ENCODE assay signal across 26 mouse cellular contexts in genomic region chr6:137923364-137923763, GRCm38 (mm10).
A peak's percentile ranks its signal among the peaks of the same experiment; 100 is the strongest.
DNase-seq lines count a peak whose midpoint lies in the region; ATAC-seq lines count a peak whose summit lies in the region.
"Had no signal": no experiment of that assay in that cellular context is flagged by ENCODE, and none has a peak within 500 bp of the region (broad histone marks: within the 10 kb centered on the region; RNA-seq: fewer than 3 reads in every experiment).

No protein-coding gene starts in this region.

- H3K4me2 ChIP-seq in forebrain, embryonic 11.5 days (ENCODE audit: low read depth, low read length, severe bottlenecking) = no peak overlapping the region
- no peak overlapping the region for H3K4me2 ChIP-seq in forebrain, embryonic 15.5 days (replicated peaks)
- H3K4me2 ChIP-seq in forebrain, embryonic 14.5 days (ENCODE audit: low read length) = no peak overlapping the region
- no peak overlapping the region for H3K4me2 ChIP-seq in forebrain, embryonic 16.5 days (ENCODE audit: low read length)
- no peak overlapping the region for H3K4me2 ChIP-seq in midbrain, embryonic 11.5 days
- H3K4me2 ChIP-seq: embryonic facial prominence, embryonic 13.5 days; embryonic facial prominence, embryonic 15.5 days; forebrain, embryonic 13.5 days had no signal

- ATAC-seq in forebrain, embryonic 11.5 days (replicated peaks; ENCODE audit: low FRiP score) = peak; percentile 53; the same call in 1 of the 2 replicates
- ATAC-seq in forebrain, embryonic 15.5 days (replicated peaks) = no peak
- ATAC-seq in forebrain, embryonic 14.5 days = 0 out of 2 replicates have a peak, but pooled peaks have one; percentile 23
- no peak for ATAC-seq in forebrain, embryonic 16.5 days
- peak; percentile 30; the same call in 1 of the 2 replicates for ATAC-seq in midbrain, embryonic 11.5 days (ENCODE audit: low FRiP score)
- ATAC-seq: CD4-positive, CD25-positive, alpha-beta regulatory T cell, adult 4 months; forebrain, embryonic 13.5 days; Patski had no signal

- H3K9me3 ChIP-seq in forebrain, embryonic 11.5 days (ENCODE audit: control insufficient read depth, low read length) = no peaks in the 10 kb centered on the region
- no peaks in the 10 kb centered on the region for H3K9me3 ChIP-seq in forebrain, embryonic 15.5 days
- H3K9me3 ChIP-seq in forebrain, embryonic 14.5 days (replicated peaks; ENCODE audit: control insufficient read depth, low read length) = no peaks in the 10 kb centered on the region
- H3K9me3 ChIP-seq in forebrain, embryonic 16.5 days (ENCODE audit: control insufficient read depth, low read length) = no peaks in the 10 kb centered on the region
- no peaks in the 10 kb centered on the region for H3K9me3 ChIP-seq in midbrain, embryonic 11.5 days (ENCODE audit: control insufficient read depth, low read length)
- no peaks in the 10 kb centered on the region for H3K9me3 ChIP-seq in midbrain, embryonic 10.5 days (replicated peaks)
- H3K9me3 ChIP-seq: embryonic facial prominence, embryonic 13.5 days; embryonic facial prominence, embryonic 15.5 days; forebrain, embryonic 13.5 days had no signal

- DNase-seq in forebrain, embryonic 11.5 days (ENCODE audit: low spot score) = no peak
- DNase-seq in forebrain, embryonic 14.5 days (ENCODE audit: low spot score) = no peak
- DNase-seq in midbrain, embryonic 11.5 days (ENCODE audit: low spot score, missing footprints) = no peak
- no peak for DNase-seq in midbrain, embryonic 10.5 days (ENCODE audit: low spot score)
- no peak for DNase-seq in adrenal gland, adult 8-10 months
- DNase-seq: adrenal gland, adult 2 months; adrenal gland, postnatal 14 days; adrenal gland, postnatal 36 days; B cell, adult 2 months; cerebellum, adult 11 months; cerebellum, adult 18-20 months; cerebellum, adult 8-10 months; cerebellum, adult 9-11 months; cerebellum, postnatal 14 days; cerebellum, postnatal 36 days; embryo, embryonic 11 days had no signal

- H3K27ac ChIP-seq in forebrain, embryonic 11.5 days (ENCODE audit: low read depth, low read length) = no peak overlapping the region
- H3K27ac ChIP-seq in forebrain, embryonic 15.5 days (replicated peaks) = no peak overlapping the region
- no peak overlapping the region for H3K27ac ChIP-seq in forebrain, embryonic 14.5 days (ENCODE audit: low read depth, low read length)
- H3K27ac ChIP-seq in forebrain, embryonic 16.5 days (ENCODE audit: low read length) = no peak overlapping the region
- H3K27ac ChIP-seq in midbrain, embryonic 11.5 days (ENCODE audit: low read depth, low read length) = no peak overlapping the region
- H3K27ac ChIP-seq in midbrain, embryonic 10.5 days (replicated peaks) = no peak overlapping the region
- H3K27ac ChIP-seq: embryonic facial prominence, embryonic 13.5 days; embryonic facial prominence, embryonic 15.5 days; forebrain, embryonic 13.5 days had no signal

- H3K9ac ChIP-seq in forebrain, embryonic 11.5 days (ENCODE audit: low read length) = no peak overlapping the region
- no peak overlapping the region for H3K9ac ChIP-seq in forebrain, embryonic 15.5 days (replicated peaks)
- H3K9ac ChIP-seq in forebrain, embryonic 14.5 days (ENCODE audit: low read length) = no peak overlapping the region
- no peak overlapping the region for H3K9ac ChIP-seq in forebrain, embryonic 16.5 days (replicated peaks; ENCODE audit: low read depth, low read length)
- H3K9ac ChIP-seq in midbrain, embryonic 11.5 days (ENCODE audit: low read length) = no peak overlapping the region
- H3K9ac ChIP-seq: embryonic facial prominence, embryonic 13.5 days; embryonic facial prominence, embryonic 15.5 days; forebrain, embryonic 13.5 days had no signal

- H3K4me3 ChIP-seq in forebrain, embryonic 11.5 days (ENCODE audit: low read depth, low read length) = no peak overlapping the region
- no peak overlapping the region for H3K4me3 ChIP-seq in forebrain, embryonic 15.5 days
- no peak overlapping the region for H3K4me3 ChIP-seq in forebrain, embryonic 14.5 days (ENCODE audit: low read depth, low read length)
- H3K4me3 ChIP-seq in forebrain, embryonic 16.5 days (replicated peaks; ENCODE audit: low read length) = no peak overlapping the region
- H3K4me3 ChIP-seq in midbrain, embryonic 11.5 days (ENCODE audit: low read depth, low read length) = no peak overlapping the region
- no peak overlapping the region for H3K4me3 ChIP-seq in midbrain, embryonic 10.5 days
- H3K4me3 ChIP-seq: embryonic facial prominence, embryonic 13.5 days; embryonic facial prominence, embryonic 15.5 days; erythroblast, embryonic 14.5 days; forebrain, embryonic 13.5 days had no signal

- no peaks in the 10 kb centered on the region for H3K4me1 ChIP-seq in forebrain, embryonic 11.5 days (replicated peaks; ENCODE audit: control insufficient read depth, insufficient read depth, low read length)
- no peaks in the 10 kb centered on the region for H3K4me1 ChIP-seq in forebrain, embryonic 15.5 days
- H3K4me1 ChIP-seq in forebrain, embryonic 14.5 days (ENCODE audit: control insufficient read depth, insufficient read depth, low read length) = no peaks in the 10 kb centered on the region
- H3K4me1 ChIP-seq in forebrain, embryonic 16.5 days (replicated peaks; ENCODE audit: control insufficient read depth, insufficient read depth, low read length) = no peaks in the 10 kb centered on the region
- no peaks in the 10 kb centered on the region for H3K4me1 ChIP-seq in midbrain, embryonic 11.5 days (ENCODE audit: control insufficient read depth, insufficient read depth, low read length)
- peaks cover 7% of the 10 kb centered on the region for H3K4me1 ChIP-seq in midbrain, embryonic 10.5 days
- H3K4me1 ChIP-seq: embryonic facial prominence, embryonic 13.5 days; embryonic facial prominence, embryonic 15.5 days had no signal

- no peaks in the 10 kb centered on the region for H3K27me3 ChIP-seq in forebrain, embryonic 11.5 days (ENCODE audit: control insufficient read depth, insufficient read depth, low read length)
- H3K27me3 ChIP-seq in forebrain, embryonic 15.5 days = no peaks in the 10 kb centered on the region
- H3K27me3 ChIP-seq in forebrain, embryonic 14.5 days (replicated peaks; ENCODE audit: control insufficient read depth, insufficient read depth, low read length) = no peaks in the 10 kb centered on the region
- no peaks in the 10 kb centered on the region for H3K27me3 ChIP-seq in forebrain, embryonic 16.5 days (replicated peaks; ENCODE audit: control insufficient read depth, insufficient read depth, low read length)
- H3K27me3 ChIP-seq in midbrain, embryonic 11.5 days (ENCODE audit: control insufficient read depth, insufficient read depth, low read length) = no peaks in the 10 kb centered on the region
- H3K27me3 ChIP-seq in midbrain, embryonic 10.5 days (ENCODE audit: low read depth, poor library complexity, severe bottlenecking) = no peaks in the 10 kb centered on the region
- H3K27me3 ChIP-seq: CH12.LX; embryonic facial prominence, embryonic 13.5 days; embryonic facial prominence, embryonic 15.5 days; forebrain, embryonic 13.5 days had no signal

- no peaks in the 10 kb centered on the region for H3K36me3 ChIP-seq in forebrain, embryonic 11.5 days (ENCODE audit: control insufficient read depth, insufficient read depth, low read length)
- H3K36me3 ChIP-seq in forebrain, embryonic 15.5 days = no peaks in the 10 kb centered on the region
- H3K36me3 ChIP-seq in forebrain, embryonic 14.5 days (ENCODE audit: control insufficient read depth, insufficient read depth, low read length) = no peaks in the 10 kb centered on the region
- H3K36me3 ChIP-seq in forebrain, embryonic 16.5 days (ENCODE audit: control insufficient read depth, insufficient read depth) = no peaks in the 10 kb centered on the region
- H3K36me3 ChIP-seq in midbrain, embryonic 11.5 days (ENCODE audit: control insufficient read depth, insufficient read depth, low read length) = no peaks in the 10 kb centered on the region
- H3K36me3 ChIP-seq in midbrain, embryonic 10.5 days = no peaks in the 10 kb centered on the region
- H3K36me3 ChIP-seq: embryonic facial prominence, embryonic 13.5 days; embryonic facial prominence, embryonic 15.5 days; G1E had no signal

- WGBS in forebrain, embryonic 11.5 days = 45% methylated on average over 4 of the region's 4 CpGs
- 40% methylated on average over 4 of the region's 4 CpGs for WGBS in forebrain, embryonic 15.5 days
- WGBS in forebrain, embryonic 14.5 days = 33% methylated on average over 4 of the region's 4 CpGs
- WGBS in forebrain, embryonic 16.5 days = 29% methylated on average over 4 of the region's 4 CpGs
- 53% methylated on average over 4 of the region's 4 CpGs for WGBS in midbrain, embryonic 11.5 days
- WGBS in midbrain, embryonic 10.5 days = 59% methylated on average over 4 of the region's 4 CpGs

Comparison
In these comparisons a context has a peak if more than half of its experiments do, and no peak if none do; other contexts are left out.
1. ATAC-seq: peak in forebrain, embryonic 11.5 days (single experiment), forebrain, embryonic 14.5 days (single experiment) and midbrain, embryonic 11.5 days (single experiment); none in forebrain, embryonic 15.5 days (single experiment) and forebrain, embryonic 16.5 days (single experiment).